Mouse (Mus musculus) MEL (cell line): Measurements from ENCODE around the gene Ptpn9. TPM values are rescaled to one million over a fixed set of nuclear protein-coding genes. Genes with fewer than 3 reads are reported as not detected.
A peak's percentile ranks its signal among the peaks of the same experiment; 100 is the strongest.

Experiments used
- DNase-seq: peaks from one replicate; pipeline ENCODE4 v3.0.0; 2011; ENCODE audit warnings: low read depth, low spot score
- H3K27ac ChIP-seq: 2 replicates; pipeline ENCODE4 v1.5.1; 2012; ENCODE audit warnings: low read depth, mild to moderate bottlenecking, control low read depth, low read length, moderate library complexity; ENCODE audit not compliant: control insufficient read depth
- H3K27me3 ChIP-seq, 2 experiments: fragments of 150-350 bp in 1 of 2; sonication (generic) in 1 of 2; 2 replicates each; pipeline ENCODE4 v1.6.1; 2012; ENCODE audit warnings: low read length in 2 of 2, mild to moderate bottlenecking in 2 of 2, improper control_type of control experiment in 1 of 2, moderate library complexity in 1 of 2; ENCODE audit not compliant: insufficient read depth in 2 of 2, control insufficient read depth in 1 of 2
- H3K36me3 ChIP-seq, 2 experiments: 2 replicates each; pipeline ENCODE4 v1.6.1; 2012 to 2014; ENCODE audit warnings: low read length in 2 of 2, improper control_type of control experiment in 1 of 2, inconsistent platforms in 1 of 2, mild to moderate bottlenecking in 1 of 2; ENCODE audit not compliant: insufficient read depth in 2 of 2, control insufficient read depth in 1 of 2
- H3K4me1 ChIP-seq, 2 experiments: fragments of 150-350 bp in 1 of 2; sonication (generic) in 1 of 2; 2 replicates each; pipeline ENCODE4 v1.6.1; 2012; ENCODE audit warnings: low read length in 2 of 2, improper control_type of control experiment in 1 of 2, mild to moderate bottlenecking in 1 of 2; ENCODE audit not compliant: insufficient read depth in 2 of 2, control insufficient read depth in 1 of 2
- H3K4me3 ChIP-seq, 2 experiments: fragments of 150-350 bp in 1 of 2; sonication (generic) in 1 of 2; 2 replicates each; pipeline ENCODE4 v1.5.1; 2012; ENCODE audit warnings: low read depth in 2 of 2, low read length in 2 of 2, mild to moderate bottlenecking in 2 of 2, moderate library complexity in 2 of 2, control low read depth in 1 of 2, improper control_type of control experiment in 1 of 2; ENCODE audit not compliant: control insufficient read depth in 1 of 2, insufficient read depth in 1 of 2
- H3K79me2 ChIP-seq: 2 replicates; pipeline ENCODE4 v1.6.1; 2012; ENCODE audit warnings: mild to moderate bottlenecking, low read length, moderate library complexity; ENCODE audit not compliant: control insufficient read depth, poor library complexity, insufficient read depth
- H3K9ac ChIP-seq: 2 replicates; pipeline ENCODE4 v1.6.1; 2012; ENCODE audit warnings: low read depth, mild to moderate bottlenecking, control low read depth, low read length, moderate library complexity; ENCODE audit not compliant: control insufficient read depth, poor library complexity, severe bottlenecking
- H3K9me3 ChIP-seq: fragments of 150-350 bp; sonication (generic); replicated peaks from 2 replicates; pipeline ENCODE4 v1.6.1; 2012; ENCODE audit warnings: mild to moderate bottlenecking, low read length, improper control_type of control experiment, moderate library complexity; ENCODE audit not compliant: insufficient read depth
- BHLHE40 ChIP-seq: IDR thresholded peaks from 2 replicates; pipeline ENCODE4 v1.6.1; 2012; ENCODE audit warnings: low read depth, mild to moderate bottlenecking, inconsistent platforms, low read length, improper control_type of control experiment, borderline replicate concordance
- CHD1 ChIP-seq: IDR thresholded peaks from 2 replicates; pipeline ENCODE4 v1.6.1; 2012; ENCODE audit warnings: low read depth, mild to moderate bottlenecking, inconsistent platforms, low read length, improper control_type of control experiment
- CHD2 ChIP-seq: IDR thresholded peaks from 2 replicates; pipeline ENCODE4 v1.6.1; 2011; ENCODE audit warnings: low read length, improper control_type of control experiment
- CTCF ChIP-seq, 3 experiments: IDR thresholded peaks in 2 of 3; conservative IDR thresholded peaks in 1 of 3; 2 replicates each; pipeline ENCODE4 v1.5.1; 2011 to 2012; ENCODE audit warnings: low read length in 3 of 3, low read depth in 2 of 3, mild to moderate bottlenecking in 2 of 3, improper control_type of control experiment in 1 of 3, inconsistent platforms in 1 of 3, mixed read lengths in 1 of 3, moderate library complexity in 1 of 3; ENCODE audit not compliant: control insufficient read depth in 1 of 3, insufficient read depth in 1 of 3, poor library complexity in 1 of 3, severe bottlenecking in 1 of 3
- ELF1 ChIP-seq: IDR thresholded peaks from 2 replicates; pipeline ENCODE4 v1.6.1; 2014; ENCODE audit warnings: low read depth, mild to moderate bottlenecking, inconsistent platforms, low read length, improper control_type of control experiment, moderate library complexity
- EP300 ChIP-seq, 2 experiments: IDR thresholded peaks; 2 replicates each; pipeline ENCODE4 v1.6.1; 2011; ENCODE audit warnings: improper control_type of control experiment in 2 of 2, low read length in 2 of 2, low read depth in 1 of 2, mild to moderate bottlenecking in 1 of 2
- ETS1 ChIP-seq: IDR thresholded peaks from 2 replicates; pipeline ENCODE4 v1.6.1; 2012; ENCODE audit warnings: low read depth, mild to moderate bottlenecking, inconsistent platforms, low read length, improper control_type of control experiment, moderate library complexity
- JUND ChIP-seq: IDR thresholded peaks from 2 replicates; pipeline ENCODE4 v1.6.1; 2011; ENCODE audit warnings: low read depth, mild to moderate bottlenecking, improper control_type of control experiment, low read length
- KAT2A ChIP-seq: conservative IDR thresholded peaks from 2 replicates; pipeline ENCODE4 v1.6.1; 2012; ENCODE audit warnings: low read depth, low read length, improper control_type of control experiment, inconsistent platforms
- MAX ChIP-seq: IDR thresholded peaks from 2 replicates; pipeline ENCODE4 v1.6.1; 2011; ENCODE audit warnings: low read length, improper control_type of control experiment
- MAZ ChIP-seq: IDR thresholded peaks from 2 replicates; pipeline ENCODE4 v1.6.1; 2012; ENCODE audit warnings: low read depth, mild to moderate bottlenecking, inconsistent platforms, low read length, improper control_type of control experiment
- MXI1 ChIP-seq: IDR thresholded peaks from 2 replicates; pipeline ENCODE4 v1.6.1; 2011; ENCODE audit warnings: mild to moderate bottlenecking, low read depth, low read length, improper control_type of control experiment
- MYB ChIP-seq: IDR thresholded peaks from 2 replicates; pipeline ENCODE4 v1.6.1; 2011; ENCODE audit warnings: mild to moderate bottlenecking, low read depth, low read length, improper control_type of control experiment
- MYC ChIP-seq: IDR thresholded peaks from 2 replicates; pipeline ENCODE4 v1.6.1; 2011; ENCODE audit warnings: low read depth, mild to moderate bottlenecking, low read length, improper control_type of control experiment, moderate library complexity
- NELFE ChIP-seq: IDR thresholded peaks from 2 replicates; pipeline ENCODE4 v1.6.1; 2011; ENCODE audit warnings: low read depth, low read length, improper control_type of control experiment
- NRF1 ChIP-seq: IDR thresholded peaks from 2 replicates; pipeline ENCODE4 v1.6.1; 2014; ENCODE audit warnings: low read depth, mild to moderate bottlenecking, inconsistent platforms, low read length, improper control_type of control experiment, moderate library complexity; ENCODE audit not compliant: poor library complexity, insufficient read depth, severe bottlenecking
- POLR2AphosphoS2 ChIP-seq: IDR thresholded peaks from 2 replicates; pipeline ENCODE4 v1.6.1; 2011; ENCODE audit warnings: low read length, improper control_type of control experiment
- POLR2AphosphoS5 ChIP-seq: IDR thresholded peaks from 2 replicates; pipeline ENCODE4 v1.6.1; 2012; ENCODE audit warnings: low read depth, borderline replicate concordance, mild to moderate bottlenecking, inconsistent platforms, low read length, moderate library complexity, mixed read lengths
- RCOR1 ChIP-seq: IDR thresholded peaks from 2 replicates; pipeline ENCODE4 v1.6.1; 2012; ENCODE audit warnings: low read depth, mild to moderate bottlenecking, inconsistent platforms, low read length, improper control_type of control experiment
- SIN3A ChIP-seq: IDR thresholded peaks from 2 replicates; pipeline ENCODE4 v1.6.1; 2012; ENCODE audit warnings: low read length, improper control_type of control experiment, inconsistent platforms
- SMC3 ChIP-seq: IDR thresholded peaks from 2 replicates; pipeline ENCODE4 v1.6.1; 2011; ENCODE audit warnings: low read depth, low read length, improper control_type of control experiment
- TAL1 ChIP-seq: IDR thresholded peaks from 2 replicates; pipeline ENCODE4 v1.6.1; 2012; ENCODE audit warnings: mild to moderate bottlenecking, inconsistent platforms, low read length, moderate library complexity, mixed read lengths
- TBP ChIP-seq: IDR thresholded peaks from 2 replicates; pipeline ENCODE4 v1.8.0; 2011; ENCODE audit warnings: low read depth, low read length, improper control_type of control experiment
- TCF12 ChIP-seq: IDR thresholded peaks from 2 replicates; pipeline ENCODE4 v1.6.1; 2014; ENCODE audit warnings: low read depth, mild to moderate bottlenecking, inconsistent platforms, low read length, improper control_type of control experiment, moderate library complexity
- UBTF ChIP-seq: IDR thresholded peaks from 2 replicates; pipeline ENCODE4 v1.6.1; 2012; ENCODE audit warnings: low read depth, mild to moderate bottlenecking, inconsistent platforms, low read length, improper control_type of control experiment, moderate library complexity, borderline replicate concordance; ENCODE audit not compliant: insufficient read depth
- USF2 ChIP-seq, 2 experiments: IDR thresholded peaks; 2 replicates each; pipeline ENCODE4 v1.6.1; 2011 to 2012; ENCODE audit warnings: improper control_type of control experiment in 2 of 2, low read length in 2 of 2, borderline replicate concordance in 1 of 2, inconsistent platforms in 1 of 2, low read depth in 1 of 2, mild to moderate bottlenecking in 1 of 2; ENCODE audit not compliant: insufficient read depth in 1 of 2
- ZC3H11A ChIP-seq: IDR thresholded peaks from 2 replicates; pipeline ENCODE4 v1.6.1; 2012; ENCODE audit warnings: low read depth, mild to moderate bottlenecking, inconsistent platforms, low read length, improper control_type of control experiment
- ZKSCAN1 ChIP-seq: IDR thresholded peaks from 2 replicates; pipeline ENCODE4 v1.6.1; 2012; ENCODE audit warnings: low read depth, mild to moderate bottlenecking, inconsistent platforms, low read length, improper control_type of control experiment, moderate library complexity
- ZMIZ1 ChIP-seq: IDR thresholded peaks from 2 replicates; pipeline ENCODE4 v1.6.1; 2012; ENCODE audit warnings: low read depth, mild to moderate bottlenecking, inconsistent platforms, low read length, improper control_type of control experiment, moderate library complexity
- polyA plus RNA-seq, 2 experiments: library from polyadenylated mRNA; stranded (reverse) in 1 of 2; unstranded in 1 of 2; fragments of >175 nt in 1 of 2; fragments of >200 nt in 1 of 2; gene quantifications; 2 replicates each; pipeline versions ENCODE4 v1.2.1 to v1.2.4; 2012; ENCODE audit warnings: low replicate concordance in 2 of 2, low read depth in 1 of 2; ENCODE audit not compliant: insufficient read length in 2 of 2, insufficient read depth in 1 of 2, missing spikeins in 1 of 2
- total RNA-seq: library from RNA; depleted of rRNA; stranded (reverse); fragments of 300-350 nt; gene quantifications from 2 replicates; pipeline ENCODE4 v1.2.3, GENCODE M21; 2012

Ptpn9 gene
- total and polyA plus RNA-seq, 3 experiments, result 10.6 to 24.3 TPM; not detected in 1

GRCm38 (mm10) chr9:57074822-57075603, 80.3 kb downstream of the Ptpn9 start:
- Histone ChIP-seq H3K27me3 (no peaks in the 10 kb centered on the region), H3K4me3 (peak overlapping the region; percentile 61 to 65), H3K79me2 (peaks cover 43% of the 10 kb centered on the region), H3K9ac (peak overlapping the region; percentile 67), H3K36me3 (peaks cover 0 to 14% of the 10 kb centered on the region in 2 experiments; a peak in 3 of 4 replicates), H3K27ac (peak overlapping the region; percentile 71), H3K9me3 (no peaks in the 10 kb centered on the region), H3K4me1 (peaks cover 7 to 14% of the 10 kb centered on the region in 2 experiments)
- peak; percentile 92 for DNase-seq
- TF ChIP-seq MAZ (no peak), MXI1 (peak; percentile 80), CHD2 (no peak), NRF1 (no peak), MAX (peak; percentile 52), EP300 (IDR thresholded peaks at IDR 0.05; ENCODE audit: low read depth in 1 of 2, low read length in 2 of 2) (no peak), TCF12 (no peak), BHLHE40 (no peak), RCOR1 (no peak), KAT2A (no peak), POLR2AphosphoS5 (no peak), USF2 (IDR thresholded peaks at IDR 0.05; ENCODE audit: borderline replicate concordance in 1 of 2, insufficient read depth in 1 of 2, low read depth in 1 of 2, low read length in 2 of 2) (no peak), ETS1 (no peak), MYC (0 out of 2 replicates have a peak, but pooled peaks have one; percentile 31), TAL1 (no peak), ZC3H11A (no peak), ZKSCAN1 (no peak), ZMIZ1 (no peak; the same call in 1 of the 2 replicates), POLR2AphosphoS2 (no peak), CHD1 (0 out of 2 replicates have a peak, but pooled peaks have one; percentile 77), CTCF (IDR thresholded peaks at IDR 0.05 in 2 of 3, conservative IDR thresholded peaks at IDR 0.05 in 1 of 3; ENCODE audit: control insufficient read depth in 1 of 3, insufficient read depth in 1 of 3, low read depth in 2 of 3, low read length in 3 of 3, poor library complexity in 1 of 3, severe bottlenecking in 1 of 3) (no peak), JUND (no peak), NELFE (no peak), SMC3 (0 out of 2 replicates have a peak, but pooled peaks have one; percentile 6), SIN3A (peak; percentile 91; the same call in 1 of the 2 replicates), TBP (peak; percentile 91), UBTF (no peak), MYB (no peak), ELF1 (0 out of 2 replicates have a peak, but pooled peaks have one; percentile 42)
